In the genomic region with DNA sequence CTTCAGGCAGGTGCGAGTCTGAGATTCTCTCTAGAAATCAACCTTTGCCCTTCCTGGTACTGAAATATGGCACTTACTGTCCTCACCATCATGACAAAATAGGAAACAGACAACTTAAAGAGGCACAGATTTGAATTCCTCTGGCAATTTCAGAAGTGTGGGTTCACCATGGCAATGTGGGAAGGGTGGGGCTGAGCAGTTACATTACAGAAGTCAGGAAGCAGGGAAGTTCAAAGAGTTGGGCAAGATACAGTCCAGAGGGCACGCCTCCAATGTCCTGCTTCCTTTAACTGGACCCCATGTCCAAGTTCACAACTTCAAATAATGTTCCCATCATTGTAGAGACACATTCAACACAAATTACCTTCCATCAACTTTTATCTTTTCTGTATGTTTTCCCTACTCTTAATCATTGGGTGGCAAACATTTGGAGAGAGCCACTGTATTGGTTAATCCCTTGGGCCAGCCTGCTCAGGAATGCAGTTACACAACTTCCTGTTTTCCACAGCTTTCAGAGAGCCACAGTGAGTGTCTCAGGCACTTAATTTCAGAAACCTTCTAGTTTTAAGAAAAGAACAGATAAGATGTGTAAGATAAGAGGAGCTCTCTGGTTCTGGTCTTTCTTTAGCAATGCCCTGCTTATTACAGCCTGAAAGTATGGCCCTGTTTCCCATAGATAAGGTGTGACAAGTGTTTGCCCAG, we compare ENCODE assay signal across 22 mouse cellular contexts. TPM values are rescaled to one million over a fixed set of nuclear protein-coding genes. Genes with fewer than 3 reads are reported as not detected.
DNase-seq lines count a peak whose midpoint lies in the region; ATAC-seq lines count a peak whose summit lies in the region.
"Had no signal": no experiment of that assay in that cellular context is flagged by ENCODE, and none has a peak within 500 bp of the region (broad histone marks: within the 10 kb centered on the region; RNA-seq: fewer than 3 reads in every experiment).

No protein-coding gene starts in this region.

- H3K9me3 ChIP-seq in hindbrain, embryonic 13.5 days: no peaks in the 10 kb centered on the region
- H3K9me3 ChIP-seq: forebrain, embryonic 13.5 days; limb, embryonic 13.5 days; liver, embryonic 15.5 days; neural tube, embryonic 13.5 days had no signal

- H3K27me3 ChIP-seq in hindbrain, embryonic 13.5 days: no peaks in the 10 kb centered on the region
- H3K27me3 ChIP-seq: forebrain, embryonic 13.5 days; limb, embryonic 13.5 days; liver, embryonic 15.5 days; neural tube, embryonic 13.5 days; Patski had no signal

- no peak for ATAC-seq in hindbrain, embryonic 13.5 days (ENCODE audit: low FRiP score)
- ATAC-seq: forebrain, embryonic 13.5 days; intestine, postnatal 0 days; Patski had no signal

- no peaks in the 10 kb centered on the region for H3K36me3 ChIP-seq in hindbrain, embryonic 13.5 days
- H3K36me3 ChIP-seq: limb, embryonic 13.5 days; liver, embryonic 15.5 days; neural tube, embryonic 13.5 days had no signal

- H3K27ac ChIP-seq in hindbrain, embryonic 13.5 days: no peak overlapping the region
- H3K27ac ChIP-seq: forebrain, embryonic 13.5 days; hindbrain, embryonic 14.5 days; left cerebral cortex, adult 2 months; limb, embryonic 13.5 days; liver, embryonic 15.5 days; neural tube, embryonic 13.5 days had no signal

- H3K4me1 ChIP-seq in hindbrain, embryonic 13.5 days (replicated peaks): no peaks in the 10 kb centered on the region
- H3K4me1 ChIP-seq: forebrain, embryonic 13.5 days; limb, embryonic 13.5 days; liver, embryonic 15.5 days; neural tube, embryonic 13.5 days had no signal

- no peak overlapping the region for H3K9ac ChIP-seq in hindbrain, embryonic 13.5 days
- H3K9ac ChIP-seq: forebrain, embryonic 13.5 days; hindbrain, embryonic 14.5 days; limb, embryonic 13.5 days; liver, embryonic 15.5 days; neural tube, embryonic 13.5 days had no signal

- peak; percentile 93 for DNase-seq in heart, adult 11 months
- DNase-seq in heart, adult 8-10 months (ENCODE audit: low spot score): no peak
- peak; percentile 26 for DNase-seq in testis, postnatal 10 days (ENCODE audit: low spot score)
- no peak for DNase-seq in testis, postnatal 14 days (ENCODE audit: low spot score)
- DNase-seq in lung, postnatal 25 days (ENCODE audit: low spot score): peak; percentile 47
- no peak for DNase-seq in cerebellum, postnatal 36 days
- DNase-seq in retina, postnatal 1 day: no peak
- DNase-seq: B cell, adult 2 months; cerebellum, postnatal 14 days; kidney, postnatal 10 days; right cerebral cortex, postnatal 25 days; thymus, postnatal 14 days had no signal

- no peak overlapping the region for H3K4me2 ChIP-seq in hindbrain, embryonic 13.5 days
- H3K4me2 ChIP-seq: forebrain, embryonic 13.5 days; hindbrain, embryonic 14.5 days; limb, embryonic 13.5 days; liver, embryonic 15.5 days; neural tube, embryonic 13.5 days had no signal

- no peak overlapping the region for H3K4me3 ChIP-seq in hindbrain, embryonic 13.5 days
- H3K4me3 ChIP-seq: forebrain, embryonic 13.5 days; left cerebral cortex, adult 2 months; limb, embryonic 13.5 days; liver, embryonic 15.5 days; neural tube, embryonic 13.5 days had no signal

- 81% methylated on average over 2 of the region's 2 CpGs for WGBS in hindbrain, embryonic 13.5 days

RNA-seq across cellular contexts. Expression of gene Acta2, which starts 7.0 kb away (rescaled TPM):
- total RNA-seq in heart, adult 8-10 months (2022): 10 to 100 TPM; 56.1 to 79.3 (median 71.1) TPM
- polyA plus RNA-seq in hindbrain, embryonic 13.5 days (2015; fragmentation: Nextera tagmentation; extraction: Ambion mirVana): 19.5 and 30.0 TPM in 2 replicates
- total RNA-seq: megakaryocyte-erythroid progenitor cell, adult 5-6 weeks had no signal

RNA-seq across cellular contexts. Expression of gene Fas, which starts 28.0 kb away (rescaled TPM):
- 10 to 100 TPM in 3 of 4 experiments, 1 to 10 TPM in 1; 8.6 to 14.3 (median 12.6) TPM for total RNA-seq in heart, adult 8-10 months (2022)
- 0.62 and 0.94 TPM in 2 replicates for polyA plus RNA-seq in hindbrain, embryonic 13.5 days (2015; fragmentation: Nextera tagmentation; extraction: Ambion mirVana)

Comparison
In these comparisons a context has a peak if more than half of its experiments do, and no peak if none do; other contexts are left out.
1. DNase-seq: peak in heart, adult 11 months (single experiment), testis, postnatal 10 days (single experiment) and lung, postnatal 25 days (single experiment); none in heart, adult 8-10 months (single experiment), testis, postnatal 14 days (single experiment), cerebellum, postnatal 36 days (0 of 2) and retina, postnatal 1 day (single experiment).